Comparison of ENCODE assay signal across 9 mouse cellular contexts in genomic region chr16:94788165-94788564, GRCm38 (mm10).
DNase-seq lines count a peak whose midpoint lies in the region; ATAC-seq and TF ChIP-seq lines count a peak whose summit lies in the region.
"Had no signal": no experiment of that assay in that cellular context is flagged by ENCODE, and none has a peak within 500 bp of the region (broad histone marks: within the 10 kb centered on the region; RNA-seq: fewer than 3 reads in every experiment).

No protein-coding gene starts in this region.

- no peaks in the 10 kb centered on the region for H3K9me3 ChIP-seq in heart, embryonic 12.5 days (replicated peaks)
- H3K9me3 ChIP-seq in G1E (replicated peaks) = no peaks in the 10 kb centered on the region
- no peaks in the 10 kb centered on the region for H3K9me3 ChIP-seq in midbrain, embryonic 11.5 days (ENCODE audit: control insufficient read depth, low read length)
- H3K9me3 ChIP-seq: liver, embryonic 13.5 days had no signal

- 6% methylated on average over 16 of the region's 16 CpGs for WGBS in heart, embryonic 12.5 days
- 6% methylated on average over 16 of the region's 16 CpGs for WGBS in midbrain, embryonic 11.5 days

- H3K27ac ChIP-seq in heart, embryonic 12.5 days (ENCODE audit: poor library complexity, severe bottlenecking) = no peak overlapping the region
- H3K27ac ChIP-seq in midbrain, embryonic 11.5 days (ENCODE audit: low read depth, low read length) = no peak overlapping the region
- H3K27ac ChIP-seq: liver, embryonic 13.5 days had no signal

- no peak for ATAC-seq in heart, embryonic 12.5 days (ENCODE audit: insufficient number of reproducible peaks, low FRiP score)
- no peak for ATAC-seq in G1E (ENCODE audit: extremely low read depth, insufficient number of reproducible peaks, low FRiP score, poor library complexity, severe bottlenecking)
- no peak for ATAC-seq in midbrain, embryonic 11.5 days (ENCODE audit: low FRiP score)

- DNase-seq in heart, postnatal 10 days = peak; percentile 65 to 73
- DNase-seq in G1E (ENCODE audit: low spot score) = no peak
- DNase-seq in cerebellum, postnatal 10 days = peak; percentile 88 to 89
- peak; percentile 38 to 74 for DNase-seq in frontal cortex, postnatal 10 days (ENCODE audit: low spot score in 2 of 2)
- peak; percentile 70 to 80 for DNase-seq in layer of hippocampus, postnatal 25 days (ENCODE audit: extremely low spot score in 1 of 2, low spot score in 1 of 2)
- DNase-seq in midbrain, embryonic 11.5 days (ENCODE audit: low spot score, missing footprints) = peak; percentile 99
- DNase-seq in thymus, postnatal 0 days (ENCODE audit: low spot score) = peak; percentile 33
- DNase-seq: liver, embryonic 13.5 days had no signal

- intact Hi-C loops in heart, postnatal 10 days (cut with DNase I) = loop anchor here (1.0 to 5.0 kb wide), 2 partner anchors 209 to 558 kb away; partner anchors contain the start of gene Kcnj6

- no peaks in the 10 kb centered on the region for H3K36me3 ChIP-seq in heart, embryonic 12.5 days
- no peaks in the 10 kb centered on the region for H3K36me3 ChIP-seq in G1E (replicated peaks)
- no peaks in the 10 kb centered on the region for H3K36me3 ChIP-seq in midbrain, embryonic 11.5 days (ENCODE audit: control insufficient read depth, insufficient read depth, low read length)
- H3K36me3 ChIP-seq: liver, embryonic 13.5 days had no signal

- no peaks in the 10 kb centered on the region for H3K4me1 ChIP-seq in heart, embryonic 12.5 days (replicated peaks)
- no peaks in the 10 kb centered on the region for H3K4me1 ChIP-seq in G1E (ENCODE audit: insufficient read depth, low read depth, low read length)
- H3K4me1 ChIP-seq in midbrain, embryonic 11.5 days (ENCODE audit: control insufficient read depth, insufficient read depth, low read length) = no peaks in the 10 kb centered on the region
- H3K4me1 ChIP-seq: liver, embryonic 13.5 days had no signal

- no peak overlapping the region for H3K4me3 ChIP-seq in heart, embryonic 12.5 days
- no peak overlapping the region for H3K4me3 ChIP-seq in G1E (ENCODE audit: low read depth, low read length)
- no peak overlapping the region for H3K4me3 ChIP-seq in midbrain, embryonic 11.5 days (ENCODE audit: low read depth, low read length)
- H3K4me3 ChIP-seq: liver, embryonic 13.5 days had no signal

- peak; percentile 53 for TF ChIP-seq CTCF in G1E (IDR thresholded peaks at IDR 0.05; ENCODE audit: low read depth, low read length)

- H3K27me3 ChIP-seq in heart, embryonic 12.5 days (replicated peaks) = peaks cover 10% of the 10 kb centered on the region
- peaks cover 2% of the 10 kb centered on the region; the same call in 1 of the 2 replicates for H3K27me3 ChIP-seq in G1E (ENCODE audit: insufficient read depth, low read length)
- H3K27me3 ChIP-seq in midbrain, embryonic 11.5 days (ENCODE audit: control insufficient read depth, insufficient read depth, low read length) = no peaks in the 10 kb centered on the region
- H3K27me3 ChIP-seq: liver, embryonic 13.5 days had no signal

- no peak overlapping the region for H3K9ac ChIP-seq in heart, embryonic 12.5 days
- H3K9ac ChIP-seq in midbrain, embryonic 11.5 days (ENCODE audit: low read length) = no peak overlapping the region
- H3K9ac ChIP-seq: liver, embryonic 13.5 days had no signal

- H3K4me2 ChIP-seq in heart, embryonic 12.5 days = no peak overlapping the region
- no peak overlapping the region for H3K4me2 ChIP-seq in midbrain, embryonic 11.5 days
- H3K4me2 ChIP-seq: liver, embryonic 13.5 days had no signal
